Mouse (Mus musculus) MEL (cell line): ENCODE data around the gene Klhl34. TPM values are rescaled to one million over a fixed set of nuclear protein-coding genes. Genes with fewer than 3 reads are reported as not detected.

ENCODE experiments used
- DNase-seq: peaks from one replicate; pipeline ENCODE4 v3.0.0; 2011; ENCODE audit warnings: low read depth, low spot score
- H3K27ac ChIP-seq: 2 replicates; pipeline ENCODE4 v1.5.1; 2012; ENCODE audit warnings: low read depth, mild to moderate bottlenecking, control low read depth, low read length, moderate library complexity; ENCODE audit not compliant: control insufficient read depth
- H3K27me3 ChIP-seq, 2 experiments: fragments of 150-350 bp in 1 of 2; sonication (generic) in 1 of 2; 2 replicates each; pipeline ENCODE4 v1.6.1; 2012; ENCODE audit warnings: low read length in 2 of 2, mild to moderate bottlenecking in 2 of 2, improper control_type of control experiment in 1 of 2, moderate library complexity in 1 of 2; ENCODE audit not compliant: insufficient read depth in 2 of 2, control insufficient read depth in 1 of 2
- H3K36me3 ChIP-seq, 2 experiments: 2 replicates each; pipeline ENCODE4 v1.6.1; 2012 to 2014; ENCODE audit warnings: low read length in 2 of 2, improper control_type of control experiment in 1 of 2, inconsistent platforms in 1 of 2, mild to moderate bottlenecking in 1 of 2; ENCODE audit not compliant: insufficient read depth in 2 of 2, control insufficient read depth in 1 of 2
- H3K4me1 ChIP-seq, 2 experiments: fragments of 150-350 bp in 1 of 2; sonication (generic) in 1 of 2; 2 replicates each; pipeline ENCODE4 v1.6.1; 2012; ENCODE audit warnings: low read length in 2 of 2, improper control_type of control experiment in 1 of 2, mild to moderate bottlenecking in 1 of 2; ENCODE audit not compliant: insufficient read depth in 2 of 2, control insufficient read depth in 1 of 2
- H3K4me3 ChIP-seq, 2 experiments: fragments of 150-350 bp in 1 of 2; sonication (generic) in 1 of 2; 2 replicates each; pipeline ENCODE4 v1.5.1; 2012; ENCODE audit warnings: low read depth in 2 of 2, low read length in 2 of 2, mild to moderate bottlenecking in 2 of 2, moderate library complexity in 2 of 2, control low read depth in 1 of 2, improper control_type of control experiment in 1 of 2; ENCODE audit not compliant: control insufficient read depth in 1 of 2, insufficient read depth in 1 of 2
- H3K79me2 ChIP-seq: 2 replicates; pipeline ENCODE4 v1.6.1; 2012; ENCODE audit warnings: mild to moderate bottlenecking, low read length, moderate library complexity; ENCODE audit not compliant: control insufficient read depth, poor library complexity, insufficient read depth
- H3K9ac ChIP-seq: 2 replicates; pipeline ENCODE4 v1.6.1; 2012; ENCODE audit warnings: low read depth, mild to moderate bottlenecking, control low read depth, low read length, moderate library complexity; ENCODE audit not compliant: control insufficient read depth, poor library complexity, severe bottlenecking
- H3K9me3 ChIP-seq: fragments of 150-350 bp; sonication (generic); replicated peaks from 2 replicates; pipeline ENCODE4 v1.6.1; 2012; ENCODE audit warnings: mild to moderate bottlenecking, low read length, improper control_type of control experiment, moderate library complexity; ENCODE audit not compliant: insufficient read depth
- CTCF ChIP-seq, 3 experiments: IDR thresholded peaks in 2 of 3; conservative IDR thresholded peaks in 1 of 3; 2 replicates each; pipeline ENCODE4 v1.5.1; 2011 to 2012; ENCODE audit warnings: low read length in 3 of 3, low read depth in 2 of 3, mild to moderate bottlenecking in 2 of 3, improper control_type of control experiment in 1 of 3, inconsistent platforms in 1 of 3, mixed read lengths in 1 of 3, moderate library complexity in 1 of 3; ENCODE audit not compliant: control insufficient read depth in 1 of 3, insufficient read depth in 1 of 3, poor library complexity in 1 of 3, severe bottlenecking in 1 of 3
- E2F4 ChIP-seq: IDR thresholded peaks from 2 replicates; pipeline ENCODE4 v1.6.1; 2011; ENCODE audit warnings: low read depth, low read length, improper control_type of control experiment, borderline replicate concordance
- ELF1 ChIP-seq: IDR thresholded peaks from 2 replicates; pipeline ENCODE4 v1.6.1; 2014; ENCODE audit warnings: low read depth, mild to moderate bottlenecking, inconsistent platforms, low read length, improper control_type of control experiment, moderate library complexity
- EP300 ChIP-seq, 2 experiments: IDR thresholded peaks; 2 replicates each; pipeline ENCODE4 v1.6.1; 2011; ENCODE audit warnings: improper control_type of control experiment in 2 of 2, low read length in 2 of 2, low read depth in 1 of 2, mild to moderate bottlenecking in 1 of 2
- GATA1 ChIP-seq: IDR thresholded peaks from 2 replicates; pipeline ENCODE4 v1.6.1; 2011; ENCODE audit warnings: low read depth, low read length, improper control_type of control experiment
- HCFC1 ChIP-seq: IDR thresholded peaks from 2 replicates; pipeline ENCODE4 v1.6.1; 2012; ENCODE audit warnings: low read depth, mild to moderate bottlenecking, inconsistent platforms, low read length, improper control_type of control experiment, moderate library complexity
- JUND ChIP-seq: IDR thresholded peaks from 2 replicates; pipeline ENCODE4 v1.6.1; 2011; ENCODE audit warnings: low read depth, mild to moderate bottlenecking, improper control_type of control experiment, low read length
- KAT2A ChIP-seq: conservative IDR thresholded peaks from 2 replicates; pipeline ENCODE4 v1.6.1; 2012; ENCODE audit warnings: low read depth, low read length, improper control_type of control experiment, inconsistent platforms
- MAFK ChIP-seq: IDR thresholded peaks from 2 replicates; pipeline ENCODE4 v1.6.1; 2011; ENCODE audit warnings: low read depth, mild to moderate bottlenecking, low read length, improper control_type of control experiment, borderline replicate concordance
- MAZ ChIP-seq: IDR thresholded peaks from 2 replicates; pipeline ENCODE4 v1.6.1; 2012; ENCODE audit warnings: low read depth, mild to moderate bottlenecking, inconsistent platforms, low read length, improper control_type of control experiment
- MEF2A ChIP-seq: IDR thresholded peaks from 2 replicates; pipeline ENCODE4 v1.6.1; 2014; ENCODE audit warnings: low read depth, mild to moderate bottlenecking, inconsistent platforms, low read length, improper control_type of control experiment; ENCODE audit not compliant: poor library complexity, insufficient replicate concordance, severe bottlenecking; ENCODE audit errors: extremely low read depth
- MXI1 ChIP-seq: IDR thresholded peaks from 2 replicates; pipeline ENCODE4 v1.6.1; 2011; ENCODE audit warnings: mild to moderate bottlenecking, low read depth, low read length, improper control_type of control experiment
- MYB ChIP-seq: IDR thresholded peaks from 2 replicates; pipeline ENCODE4 v1.6.1; 2011; ENCODE audit warnings: mild to moderate bottlenecking, low read depth, low read length, improper control_type of control experiment
- MYC ChIP-seq: IDR thresholded peaks from 2 replicates; pipeline ENCODE4 v1.6.1; 2011; ENCODE audit warnings: low read depth, mild to moderate bottlenecking, low read length, improper control_type of control experiment, moderate library complexity
- RAD21 ChIP-seq: IDR thresholded peaks from 2 replicates; pipeline ENCODE4 v1.6.1; 2011; ENCODE audit warnings: mild to moderate bottlenecking, low read depth, low read length, improper control_type of control experiment
- SIN3A ChIP-seq: IDR thresholded peaks from 2 replicates; pipeline ENCODE4 v1.6.1; 2012; ENCODE audit warnings: low read length, improper control_type of control experiment, inconsistent platforms
- TAL1 ChIP-seq: IDR thresholded peaks from 2 replicates; pipeline ENCODE4 v1.6.1; 2012; ENCODE audit warnings: mild to moderate bottlenecking, inconsistent platforms, low read length, moderate library complexity, mixed read lengths
- TBP ChIP-seq: IDR thresholded peaks from 2 replicates; pipeline ENCODE4 v1.8.0; 2011; ENCODE audit warnings: low read depth, low read length, improper control_type of control experiment
- TCF12 ChIP-seq: IDR thresholded peaks from 2 replicates; pipeline ENCODE4 v1.6.1; 2014; ENCODE audit warnings: low read depth, mild to moderate bottlenecking, inconsistent platforms, low read length, improper control_type of control experiment, moderate library complexity
- UBTF ChIP-seq: IDR thresholded peaks from 2 replicates; pipeline ENCODE4 v1.6.1; 2012; ENCODE audit warnings: low read depth, mild to moderate bottlenecking, inconsistent platforms, low read length, improper control_type of control experiment, moderate library complexity, borderline replicate concordance; ENCODE audit not compliant: insufficient read depth
- USF1 ChIP-seq: IDR thresholded peaks from 2 replicates; pipeline ENCODE4 v1.6.1; 2014; ENCODE audit warnings: low read depth, mild to moderate bottlenecking, inconsistent platforms, low read length, improper control_type of control experiment, moderate library complexity
- USF2 ChIP-seq, 2 experiments: IDR thresholded peaks; 2 replicates each; pipeline ENCODE4 v1.6.1; 2011 to 2012; ENCODE audit warnings: improper control_type of control experiment in 2 of 2, low read length in 2 of 2, borderline replicate concordance in 1 of 2, inconsistent platforms in 1 of 2, low read depth in 1 of 2, mild to moderate bottlenecking in 1 of 2; ENCODE audit not compliant: insufficient read depth in 1 of 2
- ZC3H11A ChIP-seq: IDR thresholded peaks from 2 replicates; pipeline ENCODE4 v1.6.1; 2012; ENCODE audit warnings: low read depth, mild to moderate bottlenecking, inconsistent platforms, low read length, improper control_type of control experiment
- ZKSCAN1 ChIP-seq: IDR thresholded peaks from 2 replicates; pipeline ENCODE4 v1.6.1; 2012; ENCODE audit warnings: low read depth, mild to moderate bottlenecking, inconsistent platforms, low read length, improper control_type of control experiment, moderate library complexity
- ZMIZ1 ChIP-seq: IDR thresholded peaks from 2 replicates; pipeline ENCODE4 v1.6.1; 2012; ENCODE audit warnings: low read depth, mild to moderate bottlenecking, inconsistent platforms, low read length, improper control_type of control experiment, moderate library complexity
- ZNF384 ChIP-seq: IDR thresholded peaks from 2 replicates; pipeline ENCODE4 v1.6.1; 2012; ENCODE audit warnings: low read depth, mild to moderate bottlenecking, inconsistent platforms, low read length, improper control_type of control experiment
- polyA plus RNA-seq, 2 experiments: library from polyadenylated mRNA; stranded (reverse) in 1 of 2; unstranded in 1 of 2; fragments of >175 nt in 1 of 2; fragments of >200 nt in 1 of 2; gene quantifications; 2 replicates each; pipeline versions ENCODE4 v1.2.1 to v1.2.4; 2012; ENCODE audit warnings: low replicate concordance in 2 of 2, low read depth in 1 of 2; ENCODE audit not compliant: insufficient read length in 2 of 2, insufficient read depth in 1 of 2, missing spikeins in 1 of 2
- total RNA-seq: library from RNA; depleted of rRNA; stranded (reverse); fragments of 300-350 nt; gene quantifications from 2 replicates; pipeline ENCODE4 v1.2.3, GENCODE M21; 2012

The Klhl34 gene
- total and polyA plus RNA-seq, 3 experiments = not detected

DNA sequence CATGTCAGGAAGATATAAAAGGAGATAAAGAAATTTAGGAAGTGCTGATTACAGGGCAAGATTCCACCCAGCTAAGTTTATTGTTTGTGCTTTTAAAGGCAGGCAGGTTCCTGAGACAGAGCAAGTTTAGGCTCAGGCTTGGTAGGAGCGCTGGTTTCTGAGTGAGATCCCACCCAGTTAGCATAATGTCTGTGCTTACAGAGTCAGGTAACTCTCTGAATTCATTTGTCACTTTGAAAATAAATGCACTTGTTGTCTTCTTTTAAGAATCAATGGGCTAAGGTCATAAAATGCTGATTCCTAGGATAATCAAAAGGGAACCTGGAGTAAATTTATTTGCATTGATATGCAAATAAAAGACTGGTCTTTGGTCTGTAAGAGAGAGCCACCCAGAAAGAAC lies 8.5 kb upstream of the Klhl34 start:
- DNase-seq = no peak
- Histone ChIP-seq H3K9me3 (no peaks in the 10 kb centered on the region), H3K79me2 (no peaks in the 10 kb centered on the region), H3K4me3 (no peak overlapping the region), H3K9ac (no peak overlapping the region), H3K27ac (no peak overlapping the region), H3K27me3 (no peaks in the 10 kb centered on the region), H3K36me3 (no peaks in the 10 kb centered on the region), H3K4me1 (no peaks in the 10 kb centered on the region)
- TF ChIP-seq ELF1 = no peak
- no peak for TF ChIP-seq MAFK
- TF ChIP-seq CTCF (IDR thresholded peaks at IDR 0.05 in 2 of 3, conservative IDR thresholded peaks at IDR 0.05 in 1 of 3; ENCODE audit: control insufficient read depth in 1 of 3, insufficient read depth in 1 of 3, low read depth in 2 of 3, low read length in 3 of 3, poor library complexity in 1 of 3, severe bottlenecking in 1 of 3) = no peak
- no peak for TF ChIP-seq ZNF384
- no peak for TF ChIP-seq ZMIZ1
- TF ChIP-seq MYC = no peak
- TF ChIP-seq KAT2A = no peak
- no peak for TF ChIP-seq HCFC1
- no peak for TF ChIP-seq MAZ
- no peak for TF ChIP-seq ZKSCAN1
- no peak for TF ChIP-seq UBTF
- TF ChIP-seq MYB = no peak
- TF ChIP-seq EP300 (IDR thresholded peaks at IDR 0.05; ENCODE audit: low read depth in 1 of 2, low read length in 2 of 2) = no peak
- TF ChIP-seq USF2 (IDR thresholded peaks at IDR 0.05; ENCODE audit: borderline replicate concordance in 1 of 2, insufficient read depth in 1 of 2, low read depth in 1 of 2, low read length in 2 of 2) = no peak
- TF ChIP-seq TAL1 = no peak
- no peak for TF ChIP-seq RAD21
- no peak for TF ChIP-seq MEF2A

DNA sequence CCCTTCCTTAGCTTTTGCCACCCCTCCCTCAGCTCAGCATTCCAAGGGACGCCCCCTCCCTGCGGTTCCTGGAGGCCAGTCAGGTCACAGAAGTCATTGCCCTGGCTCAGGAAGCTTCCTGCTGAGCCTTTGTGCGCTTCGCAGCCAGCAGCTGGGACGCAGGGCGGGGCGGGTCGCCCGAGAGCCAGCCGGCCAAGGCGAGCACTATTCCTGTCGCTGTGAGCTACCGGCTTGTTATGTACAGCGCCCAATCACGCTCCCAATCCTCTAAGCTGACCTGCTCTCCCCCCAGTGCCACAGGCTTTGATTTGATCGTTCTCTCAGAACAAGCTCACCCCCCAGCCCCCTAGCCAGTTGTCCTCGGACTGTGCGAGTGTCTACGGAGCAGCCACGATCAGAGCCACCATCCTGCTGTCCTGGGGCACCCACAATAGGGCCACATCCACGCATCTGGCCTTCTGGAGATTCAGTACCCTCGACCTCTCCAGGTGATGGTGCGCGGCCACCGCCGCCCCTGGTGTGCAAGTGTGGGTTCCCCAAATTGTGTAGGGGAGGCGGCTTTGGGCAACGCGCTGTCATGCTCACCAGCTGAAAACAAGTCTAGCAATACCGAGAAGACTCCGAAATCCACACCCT lies 546 bp upstream of the Klhl34 start:
- Histone ChIP-seq H3K79me2 (no peaks in the 10 kb centered on the region), H3K27ac (no peak overlapping the region), H3K36me3 (no peaks in the 10 kb centered on the region), H3K9me3 (no peaks in the 10 kb centered on the region), H3K4me1 (no peaks in the 10 kb centered on the region), H3K27me3 (no peaks in the 10 kb centered on the region), H3K9ac (no peak overlapping the region), H3K4me3 (no peak overlapping the region)
- no peak for TF ChIP-seq MXI1
- no peak for TF ChIP-seq MAZ
- no peak for TF ChIP-seq USF1
- no peak for TF ChIP-seq JUND
- TF ChIP-seq ELF1 = no peak
- TF ChIP-seq UBTF = no peak
- TF ChIP-seq SIN3A = no peak
- no peak for TF ChIP-seq ZC3H11A
- TF ChIP-seq GATA1 = no peak
- TF ChIP-seq E2F4 = no peak
- TF ChIP-seq RAD21 = no peak
- TF ChIP-seq MYC = no peak
- TF ChIP-seq MAFK = no peak
- TF ChIP-seq TCF12 = no peak
- no peak for TF ChIP-seq ZNF384
- TF ChIP-seq TBP = no peak
- TF ChIP-seq EP300 (IDR thresholded peaks at IDR 0.05; ENCODE audit: low read depth in 1 of 2, low read length in 2 of 2) = no peak
- DNase-seq = no peak
